Mouse (Mus musculus) liver, embryonic 11.5 days (tissue): Measurements from ENCODE around the gene Ccdc141. TPM values are rescaled to one million over a fixed set of nuclear protein-coding genes. Genes with fewer than 3 reads are reported as not detected.

Experiments used
- ATAC-seq: fragments of 200-750 bp; cut with Nextera tagmentation; replicated peaks from 2 replicates; pipeline ENCODE4 v1.8.0; 2017; ENCODE audit warnings: moderate number of reproducible peaks, mild to moderate bottlenecking, moderate TSS enrichment, moderate library complexity; ENCODE audit not compliant: low FRiP score
- DNase-seq: peaks from one replicate; pipeline ENCODE4 v3.0.0-alpha.2; 2017; ENCODE audit warnings: low spot score
- H3K27ac ChIP-seq: fragments of 300-500 bp; sonication (generic); 2 replicates; pipeline ENCODE4 v1.5.1; 2014; ENCODE audit warnings: mild to moderate bottlenecking, low read depth, low read length, control low read depth
- H3K27me3 ChIP-seq: fragments of 300-500 bp; sonication (generic); replicated peaks from 2 replicates; pipeline ENCODE4 v1.6.1; 2014; ENCODE audit warnings: low read length, mixed read lengths; ENCODE audit not compliant: control insufficient read depth, insufficient read depth
- H3K36me3 ChIP-seq: fragments of 300-500 bp; sonication (generic); 2 replicates; pipeline ENCODE4 v1.6.1; 2014; ENCODE audit warnings: mild to moderate bottlenecking, low read length, moderate library complexity, mixed read lengths; ENCODE audit not compliant: control insufficient read depth, insufficient read depth
- H3K4me1 ChIP-seq: fragments of 300-500 bp; sonication (generic); replicated peaks from 2 replicates; pipeline ENCODE4 v1.6.1; 2014; ENCODE audit warnings: low read length, mixed read lengths; ENCODE audit not compliant: control insufficient read depth, insufficient read depth
- H3K4me2 ChIP-seq: fragments of 300-500 bp; sonication (generic); 2 replicates; pipeline ENCODE4 v1.6.1; 2014; ENCODE audit warnings: mild to moderate bottlenecking, control low read depth, moderate library complexity
- H3K4me3 ChIP-seq: fragments of 300-500 bp; sonication (generic); 2 replicates; pipeline ENCODE4 v1.5.1; 2014; ENCODE audit warnings: low read depth, low read length, control low read depth
- H3K9ac ChIP-seq: fragments of 300-500 bp; sonication (generic); 2 replicates; pipeline ENCODE4 v1.6.1; 2014; ENCODE audit warnings: low read depth, low read length, control low read depth
- H3K9me3 ChIP-seq: fragments of 300-500 bp; sonication (generic); 2 replicates; pipeline ENCODE4 v1.6.1; 2016; ENCODE audit warnings: low read length, inconsistent platforms, mixed read lengths; ENCODE audit not compliant: control insufficient read depth
- WGBS: fragments of 180-500 bp; shearing (Covaris S2); extraction: QIAGEN DNeasy Blood & Tissue Kit; methylation state at CpG from one replicate; pipeline ENCODE4 v1.1.7; 2014; 5-methylcytosine and 5-hydroxymethylcytosine counted together
- polyA plus RNA-seq: library from polyadenylated mRNA; unstranded; fragments of >200 nt; fragmentation: Nextera tagmentation; extraction: Ambion mirVana; gene quantifications from 2 replicates; pipeline ENCODE4 v1.2.1, GENCODE M21; 2014

Ccdc141 gene
- polyA plus RNA-seq, 1 experiment from 2014 or later = 6.3 TPM

DNA sequence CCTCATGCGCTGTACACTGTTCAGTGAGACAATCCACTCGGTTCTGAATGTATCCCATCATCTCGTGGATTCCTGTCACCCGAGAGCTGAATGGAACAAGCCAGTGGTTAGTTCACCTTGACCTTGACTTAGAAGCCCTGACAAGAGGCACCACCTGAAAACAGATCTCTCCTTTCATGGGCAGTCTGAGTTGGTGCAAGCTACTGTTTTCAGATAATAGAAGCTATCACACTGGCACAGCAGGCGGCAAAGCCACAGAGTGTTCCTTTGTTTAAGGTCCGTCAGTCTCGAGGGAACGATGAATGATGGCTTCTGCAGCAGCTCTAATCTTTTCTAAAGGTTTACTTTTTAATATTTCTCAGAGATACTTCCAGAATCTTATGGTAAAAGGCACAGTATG lies 110.8 kb downstream of the Ccdc141 start:
- Histone ChIP-seq H3K4me3 (no peak overlapping the region), H3K9me3 (no peaks in the 10 kb centered on the region), H3K27me3 (no peaks in the 10 kb centered on the region), H3K36me3 (no peaks in the 10 kb centered on the region), H3K4me1 (no peaks in the 10 kb centered on the region), H3K9ac (no peak overlapping the region), H3K27ac (no peak overlapping the region), H3K4me2 (no peak overlapping the region)
- ATAC-seq (no peak), DNase-seq (no peak)
- 62% methylated on average over 8 of the region's 8 CpGs for WGBS

DNA sequence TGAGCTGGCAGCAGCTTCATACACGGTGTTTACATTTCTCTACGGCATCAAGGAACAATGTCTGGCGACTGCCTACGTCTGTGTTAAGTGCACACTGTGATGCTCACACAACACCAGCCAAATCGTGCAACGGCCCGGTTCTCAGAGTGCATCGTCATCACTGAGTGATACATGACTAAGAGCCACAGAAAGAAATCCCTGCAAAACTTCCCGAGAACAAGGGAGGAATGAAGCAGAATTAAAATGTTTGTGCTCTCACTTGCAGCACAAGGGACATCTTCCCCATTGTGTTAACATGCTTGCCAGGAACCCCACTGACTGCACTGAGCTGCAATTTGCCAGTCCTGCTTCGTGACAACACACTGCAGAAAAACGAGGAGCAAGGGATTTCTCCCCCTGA lies 114.1 kb downstream of the Ccdc141 start:
- Histone ChIP-seq H3K27me3 (no peaks in the 10 kb centered on the region), H3K36me3 (no peaks in the 10 kb centered on the region), H3K4me1 (no peaks in the 10 kb centered on the region), H3K4me2 (no peak overlapping the region), H3K9ac (no peak overlapping the region), H3K4me3 (no peak overlapping the region), H3K27ac (no peak overlapping the region), H3K9me3 (no peaks in the 10 kb centered on the region)
- DNase-seq (no peak), ATAC-seq (no peak)
- 70% methylated on average over 11 of the region's 11 CpGs for WGBS

DNA sequence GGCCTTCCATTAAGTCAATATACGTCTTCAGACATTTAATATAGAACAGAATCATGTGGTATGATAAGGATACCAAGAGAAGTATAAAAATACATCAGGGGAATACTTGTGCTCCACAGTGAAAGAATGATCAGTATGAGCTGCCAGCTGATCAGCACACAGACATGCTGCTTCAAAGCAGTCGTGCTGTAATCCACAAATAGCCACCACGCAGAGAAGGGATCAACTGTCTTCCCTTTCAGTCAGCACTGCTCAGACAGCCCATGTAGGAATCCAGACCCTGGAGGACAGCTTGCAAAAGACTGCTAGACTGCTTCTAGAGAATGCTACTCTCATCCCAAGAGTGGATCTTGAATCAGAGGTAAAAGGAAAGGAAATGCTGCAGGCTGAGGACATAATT lies 127.5 kb downstream of the Ccdc141 start:
- H3K4me1 ChIP-seq = no peaks in the 10 kb centered on the region
- no peaks in the 10 kb centered on the region for H3K27me3 ChIP-seq
- ATAC-seq = no peak
- 74% methylated on average over 3 of the region's 3 CpGs for WGBS
- no peak for DNase-seq
- H3K4me2 ChIP-seq = no peak overlapping the region
- H3K36me3 ChIP-seq = no peaks in the 10 kb centered on the region
- H3K4me3 ChIP-seq = no peak overlapping the region
- no peak overlapping the region for H3K9ac ChIP-seq
- H3K9me3 ChIP-seq = no peaks in the 10 kb centered on the region
- H3K27ac ChIP-seq = no peak overlapping the region

DNA sequence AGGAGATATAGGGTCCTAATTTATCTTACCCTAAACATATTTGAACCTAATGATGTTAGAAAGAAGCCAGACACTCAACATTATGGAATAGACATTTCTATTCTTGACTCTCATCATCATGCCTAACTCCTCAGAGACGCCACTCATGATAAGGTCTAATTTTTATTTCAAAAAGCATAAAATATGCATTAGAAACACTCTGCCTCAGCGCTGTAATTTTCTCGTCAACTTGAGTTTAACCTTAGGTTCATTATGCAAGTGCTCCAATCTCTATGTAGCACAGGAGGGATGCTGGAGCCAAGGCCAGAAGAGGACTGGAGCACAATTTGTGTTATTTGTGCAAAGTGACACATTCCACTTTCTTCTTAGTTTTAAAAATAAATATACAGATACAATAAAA lies 130.8 kb downstream of the Ccdc141 start:
- Histone ChIP-seq H3K36me3 (no peaks in the 10 kb centered on the region), H3K27me3 (no peaks in the 10 kb centered on the region), H3K4me3 (no peak overlapping the region), H3K4me2 (no peak overlapping the region), H3K9ac (no peak overlapping the region), H3K9me3 (no peaks in the 10 kb centered on the region), H3K4me1 (no peaks in the 10 kb centered on the region), H3K27ac (no peak overlapping the region)
- ATAC-seq (no peak), DNase-seq (no peak)
- 87% methylated on average over 3 of the region's 3 CpGs for WGBS

DNA sequence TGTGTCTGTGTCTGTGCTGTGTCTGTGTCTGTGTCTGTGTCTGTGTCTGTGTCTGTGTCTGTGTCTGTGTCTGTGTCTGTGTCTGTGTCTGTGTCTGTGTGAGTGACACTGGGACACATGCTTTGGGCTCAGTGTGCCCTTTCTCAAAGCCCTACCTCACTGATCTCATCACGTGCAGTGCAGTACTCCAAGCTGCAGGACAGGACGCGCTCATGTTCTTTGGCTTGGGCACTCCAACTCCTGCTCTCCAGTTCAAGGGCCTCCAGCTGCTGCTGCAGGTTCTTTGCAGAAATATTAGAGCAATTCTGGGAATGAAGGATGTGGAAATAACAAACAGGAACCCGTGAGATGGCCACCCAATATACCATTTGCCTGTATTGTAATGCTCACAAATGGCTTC lies 131.2 kb downstream of the Ccdc141 start:
- no peaks in the 10 kb centered on the region for H3K36me3 ChIP-seq
- H3K27me3 ChIP-seq = no peaks in the 10 kb centered on the region
- ATAC-seq = no peak

DNA sequence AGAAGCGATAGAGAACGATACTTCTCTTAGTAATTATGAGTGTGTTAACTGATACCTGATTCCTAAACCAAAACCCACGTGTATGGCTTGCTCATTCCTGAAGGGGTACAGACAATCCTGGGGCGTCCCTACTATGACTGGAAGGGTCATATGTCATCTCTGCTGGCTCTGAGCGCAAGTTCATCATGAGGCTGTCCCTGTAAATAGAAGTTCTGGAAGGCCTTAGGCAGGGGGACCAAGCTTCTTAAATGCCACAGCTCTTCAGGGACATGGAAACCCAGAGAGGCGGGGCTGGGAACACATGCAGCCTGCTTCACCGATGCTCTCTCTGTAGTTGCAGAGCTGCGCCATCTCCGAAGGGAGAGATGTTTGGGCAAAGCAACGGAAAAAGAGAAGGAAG lies 133.2 kb downstream of the Ccdc141 start:
- no peaks in the 10 kb centered on the region for H3K27me3 ChIP-seq
- H3K9me3 ChIP-seq = no peaks in the 10 kb centered on the region
- H3K36me3 ChIP-seq = no peaks in the 10 kb centered on the region
- no peaks in the 10 kb centered on the region for H3K4me1 ChIP-seq
- no peak overlapping the region for H3K27ac ChIP-seq
- ATAC-seq (no peak), DNase-seq (no peak)
- no peak overlapping the region for H3K4me3 ChIP-seq
- WGBS = 83% methylated on average over 10 of the region's 10 CpGs
- no peak overlapping the region for H3K9ac ChIP-seq
- H3K4me2 ChIP-seq = no peak overlapping the region

More for the DNA sequence above, 131.2 kb downstream of the Ccdc141 start:
- Histone ChIP-seq H3K9me3 (no peaks in the 10 kb centered on the region), H3K4me2 (no peak overlapping the region), H3K4me3 (no peak overlapping the region), H3K9ac (no peak overlapping the region), H3K4me1 (no peaks in the 10 kb centered on the region), H3K27ac (no peak overlapping the region)
- DNase-seq = no peak
- WGBS = 86% methylated on average over 4 of the region's 4 CpGs

DNA sequence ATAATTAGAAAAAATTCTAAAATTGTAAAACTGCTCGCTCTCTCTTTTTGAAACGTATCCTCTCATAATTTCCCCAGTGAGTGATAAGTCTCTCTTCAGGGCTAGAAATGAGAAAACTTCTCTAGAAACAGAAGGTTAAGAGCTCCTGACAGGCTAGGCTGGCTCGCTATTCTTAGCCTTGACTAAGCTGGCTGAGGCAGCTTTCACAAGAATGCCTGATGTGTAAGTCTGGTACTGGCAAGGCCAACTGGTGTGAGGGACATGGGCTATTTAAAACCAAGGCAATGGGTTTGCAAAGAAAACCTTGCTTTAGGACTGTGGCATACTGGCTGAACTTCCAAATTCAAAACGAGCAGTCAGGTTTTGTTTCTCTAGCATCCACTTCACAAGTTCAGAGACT lies 136.3 kb downstream of the Ccdc141 start:
- H3K36me3 ChIP-seq = no peaks in the 10 kb centered on the region
- no peaks in the 10 kb centered on the region for H3K27me3 ChIP-seq
- H3K4me3 ChIP-seq = no peak overlapping the region
- WGBS = 76% methylated on average over 4 of the region's 4 CpGs
- DNase-seq (no peak), ATAC-seq (no peak)
- no peak overlapping the region for H3K9ac ChIP-seq
- H3K27ac ChIP-seq = no peak overlapping the region
- H3K9me3 ChIP-seq = no peaks in the 10 kb centered on the region
- H3K4me2 ChIP-seq = no peak overlapping the region
- H3K4me1 ChIP-seq = no peaks in the 10 kb centered on the region

DNA sequence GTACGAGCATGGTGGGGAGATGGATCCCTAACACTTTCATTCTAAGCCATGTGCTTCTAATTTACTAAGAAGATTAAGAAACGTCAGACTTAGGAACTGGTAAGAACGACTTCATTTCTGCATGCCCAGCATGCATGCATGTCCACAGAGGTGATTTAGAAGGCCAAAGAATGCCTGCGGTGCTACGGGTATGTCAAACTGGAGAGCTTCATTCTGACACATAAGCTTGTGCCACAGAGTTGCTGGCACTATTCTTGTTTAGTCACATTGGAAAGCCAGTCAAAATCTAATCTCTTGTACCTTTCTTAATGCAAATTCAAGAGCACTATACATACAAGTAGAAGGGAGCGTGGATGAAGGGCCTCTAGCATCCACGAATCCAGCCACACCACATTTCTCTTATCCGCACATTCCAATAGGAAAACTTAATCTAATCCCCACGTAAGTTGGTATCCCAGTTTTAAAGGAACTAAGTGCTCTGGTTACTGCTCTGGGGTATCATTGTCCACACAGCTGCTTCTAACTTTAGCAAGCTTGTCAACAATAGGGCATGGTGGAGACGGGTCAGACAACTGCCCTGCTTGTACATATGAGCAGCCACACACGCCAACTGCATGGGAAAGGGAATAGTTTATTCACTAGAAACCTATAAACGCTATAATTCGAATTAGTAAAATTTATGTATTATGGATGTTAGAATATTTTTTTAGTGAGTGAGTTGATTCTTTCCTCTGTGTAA lies 136.9 kb downstream of the Ccdc141 start:
- Histone ChIP-seq H3K27ac (no peak overlapping the region), H3K9me3 (no peaks in the 10 kb centered on the region), H3K27me3 (no peaks in the 10 kb centered on the region), H3K4me3 (no peak overlapping the region), H3K4me2 (no peak overlapping the region), H3K4me1 (no peaks in the 10 kb centered on the region), H3K36me3 (no peaks in the 10 kb centered on the region), H3K9ac (no peak overlapping the region)
- WGBS = 80% methylated on average over 13 of the region's 13 CpGs
- no peak for ATAC-seq
- DNase-seq = no peak

DNA sequence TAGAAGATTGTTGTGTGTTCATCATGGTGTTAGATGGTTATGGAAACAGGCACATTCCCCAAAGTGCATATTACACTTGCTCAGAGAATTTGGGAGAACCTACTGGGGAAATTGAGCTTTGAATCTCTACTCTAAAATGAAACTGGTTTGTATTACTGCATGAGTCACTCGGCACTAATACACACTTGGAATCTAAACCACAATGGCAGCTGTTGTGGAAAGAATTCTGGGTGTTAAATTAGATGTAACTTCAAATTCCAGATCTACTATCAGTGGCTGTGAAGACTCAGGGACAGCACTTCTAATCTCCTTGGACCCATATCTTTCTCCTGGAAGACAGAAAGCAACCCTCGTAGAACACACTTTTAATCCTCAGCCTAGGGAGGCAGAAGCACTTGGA lies 149.8 kb downstream of the Ccdc141 start:
- 75% methylated on average over 2 of the region's 2 CpGs for WGBS
- Histone ChIP-seq H3K27ac (no peak overlapping the region), H3K36me3 (no peaks in the 10 kb centered on the region), H3K4me1 (no peaks in the 10 kb centered on the region), H3K9me3 (no peaks in the 10 kb centered on the region), H3K9ac (no peak overlapping the region), H3K4me2 (no peak overlapping the region), H3K27me3 (no peaks in the 10 kb centered on the region), H3K4me3 (no peak overlapping the region)
- DNase-seq = no peak
- no peak for ATAC-seq
